Mouse (Mus musculus): ENCODE measurements around the gene Tead4.
"Not testable (repeated sequence)": the region's sequence is repeated elsewhere in the genome, so short reads cannot be mapped to it uniquely, and the experiment has no call there.

Gene Tead4

GRCm38 (mm10) chr6:128300134-128301001, at the start of gene Tead4:
Tead4 (minus strand) TSS chr6:128300823.
- no peak for DNase-seq

GRCm38 (mm10) chr6:128349711-128350110, 49.1 kb upstream of the Tead4 start:
- DNase-seq: no peak

DNA sequence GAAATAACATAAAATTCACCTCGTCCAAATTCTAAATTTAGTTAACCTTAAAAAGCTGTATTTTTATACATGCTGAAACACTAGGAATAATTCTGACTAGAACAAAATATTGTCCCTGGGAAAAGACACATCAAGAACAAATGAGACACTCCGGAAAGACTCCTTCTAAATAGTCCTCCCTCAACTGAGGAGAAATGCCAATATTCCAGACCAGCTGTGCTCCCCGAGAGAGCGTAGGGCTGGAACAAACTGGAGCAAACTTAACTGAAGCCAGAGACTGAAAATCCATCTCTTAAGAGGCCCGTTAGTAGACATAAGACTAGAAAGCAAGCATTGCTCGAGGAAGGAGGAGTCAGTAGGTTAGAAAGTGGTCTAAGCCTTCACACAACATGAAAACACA, 46.2 kb upstream of the Tead4 start:
- DNase-seq: no peak

DNA sequence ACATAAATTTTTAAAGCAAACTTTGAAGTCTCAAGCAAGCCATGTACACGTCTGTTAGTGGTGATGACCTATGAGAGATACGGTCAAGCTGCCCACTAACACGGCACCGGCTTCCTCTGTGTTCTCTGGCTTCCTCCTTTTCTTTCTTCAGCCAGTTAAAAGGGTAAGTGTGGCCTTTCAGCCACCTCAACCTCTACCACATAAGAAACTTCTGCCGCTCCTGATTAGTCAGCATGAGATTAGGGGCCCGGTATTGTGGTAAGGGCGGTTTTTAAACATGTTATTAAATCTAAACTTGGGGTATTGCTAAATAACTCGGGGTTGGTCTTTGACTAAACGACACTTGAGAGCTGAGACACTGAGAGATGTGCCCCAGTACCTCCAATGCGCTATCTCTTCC, 45.0 kb upstream of the Tead4 start:
- no peak for DNase-seq

DNA sequence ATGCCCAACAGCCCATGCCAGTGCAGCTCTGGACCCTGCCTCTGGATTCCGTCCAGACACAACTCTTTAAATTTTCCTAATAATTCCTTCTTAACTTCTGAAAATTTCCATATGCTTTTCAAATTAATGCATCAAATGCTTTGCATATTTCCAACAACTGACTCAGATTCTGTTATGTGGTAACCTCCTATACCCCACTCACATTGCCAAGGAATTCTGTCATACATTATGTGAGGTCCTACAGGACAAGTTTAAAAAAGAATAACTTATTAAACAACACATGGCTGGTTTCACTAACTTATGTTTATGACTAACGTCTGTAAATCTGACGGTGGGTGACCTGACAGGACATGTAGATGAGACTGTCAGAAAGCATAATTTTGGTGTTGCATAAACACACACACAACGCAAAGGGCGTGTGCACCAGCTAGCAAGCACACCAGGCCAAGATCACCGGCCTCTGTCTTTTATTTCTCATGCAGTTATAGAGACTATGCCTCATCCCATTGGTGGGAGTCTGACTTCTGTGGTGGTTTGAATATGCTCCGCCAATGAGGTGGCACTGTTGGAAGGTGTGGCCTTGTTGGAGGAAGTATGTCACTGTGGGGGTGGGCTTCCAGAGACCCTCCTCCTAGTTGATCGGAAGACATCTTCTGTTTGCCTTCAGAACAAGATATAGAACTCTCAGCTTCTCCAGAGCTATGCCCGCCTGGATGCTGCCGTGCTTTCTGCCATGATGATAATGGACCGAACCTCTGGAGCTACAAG, 41.5 kb upstream of the Tead4 start:
- no peak for DNase-seq

- DNase-seq: no peak
These were observed 38.3 kb upstream of the Tead4 start for GRCm38 (mm10) chr6:128338876-128339275.

DNA sequence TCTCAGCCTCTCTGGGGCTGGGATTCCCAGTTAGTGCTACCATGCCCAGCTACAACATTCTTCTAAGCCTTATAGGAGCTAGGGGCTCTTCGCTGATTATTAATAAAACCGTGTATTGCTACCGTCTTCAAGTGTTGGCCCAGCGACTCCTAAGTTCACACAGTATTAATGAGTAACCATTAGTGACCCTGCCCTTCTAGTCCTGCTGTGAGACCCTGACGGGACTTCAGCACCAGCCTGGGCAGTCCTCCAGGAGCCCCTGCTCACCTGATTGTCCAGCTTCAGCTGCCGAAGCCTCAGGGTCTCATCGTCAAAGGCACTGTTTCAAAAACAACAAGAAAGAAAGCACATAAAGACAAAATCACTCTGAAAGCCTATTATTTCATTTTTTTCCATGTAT, 36.8 kb upstream of the Tead4 start:
- DNase-seq: no peak

GRCm38 (mm10) chr6:128334397-128335124, 33.9 kb upstream of the Tead4 start:
- peak in 1 of 2 experiments; percentile 54 for DNase-seq

DNA sequence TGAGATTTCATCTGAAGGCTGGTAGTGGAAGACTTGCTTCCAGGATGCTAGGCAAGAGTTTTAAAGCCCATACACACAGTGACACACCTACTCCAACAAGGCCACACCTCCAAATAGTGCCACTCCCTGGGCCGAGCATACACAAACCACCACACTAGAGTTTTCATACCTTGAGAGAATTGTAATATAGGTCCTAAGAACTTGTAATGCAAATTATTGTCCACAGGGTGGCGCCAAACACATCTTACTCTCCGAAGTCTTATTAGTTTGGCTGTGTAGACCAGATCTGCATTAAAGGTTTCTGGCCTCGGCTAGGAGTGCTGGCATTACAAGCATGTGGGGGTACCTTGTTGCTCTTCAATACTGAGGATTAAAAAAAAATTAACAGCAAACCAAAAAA, 17.7 kb upstream of the Tead4 start:
- DNase-seq: peak in 1 of 2 experiments; percentile 47

- DNase-seq: no peak
These were observed 15.0 kb upstream of the Tead4 start for GRCm38 (mm10) chr6:128315597-128315996.

DNA sequence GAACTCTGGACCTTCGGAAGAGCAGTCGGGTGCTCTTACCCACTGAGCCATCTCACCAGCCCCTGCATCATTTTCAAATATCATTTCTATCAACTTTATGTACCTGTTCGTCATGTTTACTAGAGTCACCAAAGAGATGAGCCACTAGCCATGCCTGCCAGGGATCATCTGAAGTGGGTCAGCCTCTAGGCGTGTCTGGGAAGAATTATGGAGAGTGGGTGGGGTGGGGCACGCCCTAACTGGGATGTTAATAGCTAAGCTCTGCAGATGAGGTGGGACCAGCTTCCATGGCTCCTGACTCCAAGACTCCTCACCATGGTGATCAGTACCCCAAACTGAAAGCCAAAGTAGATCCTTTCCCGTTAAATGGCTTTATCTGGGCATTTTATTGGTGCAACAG, 14.2 kb upstream of the Tead4 start:
- DNase-seq: no peak

DNA sequence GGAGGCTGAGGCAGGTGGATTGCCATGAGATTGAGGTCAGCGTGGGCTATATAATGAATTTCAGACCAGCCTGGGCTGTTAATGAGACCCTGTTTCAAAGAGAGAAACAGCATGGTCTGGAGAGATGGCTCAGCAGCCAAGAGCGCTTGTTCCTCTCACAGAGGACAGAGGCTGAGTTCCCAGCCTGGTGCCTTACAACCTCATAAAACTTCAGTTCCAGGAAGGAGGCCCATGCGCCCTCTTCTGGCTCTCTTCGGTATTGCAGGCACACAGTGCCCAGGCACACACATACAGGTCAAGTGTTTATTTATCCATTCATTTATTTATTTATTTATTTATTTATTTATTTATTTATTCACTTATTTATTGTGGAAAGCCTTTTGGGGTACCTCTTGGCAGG, 7.7 kb upstream of the Tead4 start:
- DNase-seq: peak in 1 of 2 experiments; percentile 23

GRCm38 (mm10) chr6:128304801-128305200, 4.2 kb upstream of the Tead4 start:
- DNase-seq: no peak

DNA sequence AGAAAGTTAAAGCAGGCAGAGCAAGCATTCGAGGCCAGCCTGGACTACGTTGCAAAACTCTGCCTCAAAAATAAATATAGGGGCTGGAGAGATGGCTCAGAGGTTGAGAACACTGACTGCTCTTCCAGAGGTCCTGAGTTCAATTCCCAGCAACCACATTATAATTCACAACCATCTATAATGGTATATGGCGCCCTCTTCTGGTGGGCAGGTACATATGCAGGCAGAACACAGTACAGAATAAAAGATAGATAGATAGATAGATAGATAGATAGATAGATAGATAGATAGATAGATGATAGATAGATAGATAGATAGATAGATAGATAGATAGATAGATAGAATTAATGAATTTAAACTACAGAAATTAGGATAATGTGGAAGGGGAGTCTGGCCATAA, 2.0 kb upstream of the Tead4 start:
- not testable (repeated sequence) for DNase-seq

DNA sequence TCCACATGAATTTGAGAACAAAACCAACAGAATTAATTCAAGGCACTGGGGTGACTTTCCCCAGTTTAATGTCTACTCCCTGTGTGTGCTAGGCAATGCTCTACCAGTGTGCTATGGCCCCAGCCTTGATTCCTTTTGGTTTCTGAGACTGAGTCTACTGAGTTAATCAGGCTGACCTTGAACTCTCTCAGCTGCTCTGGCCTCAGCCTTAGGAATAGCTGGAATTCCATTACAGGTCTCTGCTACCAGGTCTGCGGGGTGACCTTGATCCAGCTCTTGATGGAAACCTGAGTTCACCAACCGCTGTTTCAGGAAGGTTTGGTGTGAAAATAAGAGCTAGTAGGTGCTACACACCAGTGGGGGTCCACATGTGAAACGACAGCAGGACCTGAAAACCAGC, 1.3 kb upstream of the Tead4 start:
- no peak for DNase-seq

DNA sequence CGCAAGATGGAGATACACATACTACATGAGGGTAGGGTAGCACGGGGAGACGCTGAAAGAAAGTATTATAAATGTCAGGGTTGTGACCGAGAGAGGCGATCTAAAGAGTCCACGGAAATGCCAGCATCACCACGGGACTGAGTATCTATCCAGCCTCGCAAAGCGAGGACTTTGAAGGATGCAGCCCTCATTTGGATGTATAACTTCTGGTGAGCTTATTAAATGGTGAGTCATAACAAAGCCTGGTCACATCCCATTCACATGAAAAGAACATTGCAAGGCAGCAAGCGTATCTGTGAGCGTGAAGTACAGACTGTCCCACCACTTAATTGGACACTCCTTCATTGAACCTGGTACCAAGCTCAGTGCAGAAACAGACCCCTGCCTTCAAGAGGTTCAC, 835 bp upstream of the Tead4 start:
- DNase-seq: no peak

- no peak for DNase-seq
These were observed 1.1 kb downstream of the Tead4 start for GRCm38 (mm10) chr6:128299292-128300133.

DNA sequence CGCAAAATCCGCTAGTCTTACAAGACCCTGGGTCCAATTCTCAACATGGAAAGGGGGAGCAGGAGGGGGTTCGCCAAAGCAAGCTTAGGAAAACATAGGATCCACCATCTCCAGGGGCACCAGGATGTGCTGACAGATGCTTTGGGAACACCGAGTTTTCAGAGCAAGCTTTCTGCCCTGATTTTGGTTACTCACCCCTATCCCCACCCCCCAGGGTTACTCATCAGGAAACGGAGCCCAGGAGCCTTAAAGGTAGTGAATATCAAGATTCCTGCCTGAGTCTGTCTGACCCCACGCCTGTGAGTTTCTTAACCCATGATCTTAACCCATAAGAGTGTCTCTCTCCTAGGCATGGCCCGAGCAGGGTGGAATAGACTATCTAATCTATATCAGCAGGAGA, 2.4 kb downstream of the Tead4 start:
- no peak for DNase-seq

GRCm38 (mm10) chr6:128296750-128297393, 3.8 kb downstream of the Tead4 start:
- no peak for DNase-seq

- DNase-seq: no peak
These were observed 4.5 kb downstream of the Tead4 start for GRCm38 (mm10) chr6:128295876-128296749.

GRCm38 (mm10) chr6:128291284-128291683, 9.3 kb downstream of the Tead4 start:
- no peak for DNase-seq

Measured in spleen, adult 18-20 months (tissue).